In genomic region chr5:73945671-73946070, GRCm38 (mm10) we compare ENCODE assay signal across 25 mouse cellular contexts.
A peak's percentile ranks its signal among the peaks of the same experiment; 100 is the strongest.
DNase-seq lines count a peak whose midpoint lies in the region; ATAC-seq and TF ChIP-seq lines count a peak whose summit lies in the region.
"Had no signal": no experiment of that assay in that cellular context is flagged by ENCODE, and none has a peak within 500 bp of the region (broad histone marks: within the 10 kb centered on the region; RNA-seq: fewer than 3 reads in every experiment).

No protein-coding gene starts in this region.

- no peak overlapping the region for H3K4me3 ChIP-seq in ES-Bruce4 (ENCODE audit: low read depth, low read length)
- no peak overlapping the region for H3K4me3 ChIP-seq in intestine, embryonic 15.5 days (replicated peaks)
- H3K4me3 ChIP-seq: embryonic facial prominence, embryonic 13.5 days; embryonic facial prominence, embryonic 15.5 days; erythroblast, embryonic 14.5 days; forebrain, embryonic 10.5 days; forebrain, embryonic 12.5 days had no signal

- DNase-seq in heart, adult 11 months, result peak; percentile 66
- no peak for DNase-seq in heart, postnatal 4 days
- DNase-seq in ZHBTc4 (ENCODE audit: low read depth, low spot score), result peak; percentile 48
- DNase-seq in lung, postnatal 4 days, result no peak
- DNase-seq: adrenal gland, adult 2 months; adrenal gland, postnatal 10 days; adrenal gland, postnatal 25 days; B cell, adult 2 months; cerebellum, adult 11 months; cerebellum, adult 18-20 months; cerebellum, adult 8-10 months; cerebellum, adult 9-11 months; cerebellum, postnatal 14 days; cerebellum, postnatal 36 days; embryo, embryonic 11 days had no signal

- H3K9ac ChIP-seq in ES-Bruce4 (ENCODE audit: low read depth, poor library complexity, severe bottlenecking), result no peak overlapping the region
- H3K9ac ChIP-seq in intestine, embryonic 15.5 days, result no peak overlapping the region
- H3K9ac ChIP-seq: embryonic facial prominence, embryonic 13.5 days; embryonic facial prominence, embryonic 15.5 days; forebrain, embryonic 12.5 days had no signal

- H3K27ac ChIP-seq in ES-Bruce4 (ENCODE audit: insufficient read depth, low read length), result peak overlapping the region; percentile 85
- no peak overlapping the region for H3K27ac ChIP-seq in intestine, embryonic 15.5 days
- H3K27ac ChIP-seq: embryonic facial prominence, embryonic 13.5 days; embryonic facial prominence, embryonic 15.5 days; forebrain, embryonic 10.5 days; forebrain, embryonic 12.5 days had no signal

- no peak for TF ChIP-seq EP300 in ES-Bruce4 (IDR thresholded peaks at IDR 0.05; ENCODE audit: insufficient read depth, low read depth, low read length)

- peaks cover 9% of the 10 kb centered on the region for H3K36me3 ChIP-seq in ES-Bruce4 (ENCODE audit: control insufficient read depth, insufficient read depth, low read length, poor library complexity, severe bottlenecking)
- no peaks in the 10 kb centered on the region for H3K36me3 ChIP-seq in intestine, embryonic 15.5 days
- H3K36me3 ChIP-seq: embryonic facial prominence, embryonic 13.5 days; embryonic facial prominence, embryonic 15.5 days; forebrain, embryonic 10.5 days; forebrain, embryonic 12.5 days had no signal

- H3K27me3 ChIP-seq in ES-Bruce4 (ENCODE audit: control insufficient read depth, insufficient read depth, low read length, poor library complexity, severe bottlenecking), result no peaks in the 10 kb centered on the region
- H3K27me3 ChIP-seq in intestine, embryonic 15.5 days (replicated peaks), result no peaks in the 10 kb centered on the region
- H3K27me3 ChIP-seq: embryonic facial prominence, embryonic 13.5 days; embryonic facial prominence, embryonic 15.5 days; forebrain, embryonic 12.5 days had no signal

- H3K4me2 ChIP-seq in intestine, embryonic 15.5 days (replicated peaks), result no peak overlapping the region
- H3K4me2 ChIP-seq: embryonic facial prominence, embryonic 13.5 days; embryonic facial prominence, embryonic 15.5 days; forebrain, embryonic 12.5 days had no signal

- no peak for ATAC-seq in intestine, embryonic 15.5 days
- ATAC-seq: CD4-positive, CD25-positive, alpha-beta regulatory T cell, adult 4 months; forebrain, embryonic 14.5 days; forebrain, embryonic 16.5 days had no signal

- H3K4me1 ChIP-seq in ES-Bruce4 (ENCODE audit: control insufficient read depth, insufficient read depth, low read length), result no peaks in the 10 kb centered on the region
- no peaks in the 10 kb centered on the region for H3K4me1 ChIP-seq in intestine, embryonic 15.5 days (replicated peaks)
- H3K4me1 ChIP-seq: embryonic facial prominence, embryonic 15.5 days had no signal

- WGBS in intestine, embryonic 15.5 days, result 82% methylated on average over 3 of the region's 3 CpGs

- no peak for TF ChIP-seq POLR2A in ES-Bruce4 (IDR thresholded peaks at IDR 0.05; ENCODE audit: insufficient read depth, low read length)

- TF ChIP-seq CTCF in ES-Bruce4 (IDR thresholded peaks at IDR 0.05; ENCODE audit: low read depth, low read length), result no peak

- peaks cover 21% of the 10 kb centered on the region for H3K9me3 ChIP-seq in ES-Bruce4 (replicated peaks; ENCODE audit: control insufficient read depth, insufficient read depth, low read length, poor library complexity, severe bottlenecking)
- no peaks in the 10 kb centered on the region for H3K9me3 ChIP-seq in intestine, embryonic 15.5 days
- H3K9me3 ChIP-seq: embryonic facial prominence, embryonic 13.5 days; embryonic facial prominence, embryonic 15.5 days; forebrain, embryonic 12.5 days had no signal

Comparison
In these comparisons a context has a peak if more than half of its experiments do, and no peak if none do; other contexts are left out.
1. DNase-seq: peak in heart, adult 11 months (single experiment) and ZHBTc4 (single experiment); none in heart, postnatal 4 days (single experiment) and lung, postnatal 4 days (0 of 2).